Mouse (Mus musculus) embryonic fibroblast, embryonic 13.5 days (primary cell): Measurements from ENCODE around the gene Cwc15.
"Not testable (repeated sequence)": the region's sequence is repeated elsewhere in the genome, so short reads cannot be mapped to it uniquely, and the experiment has no call there.

Experiments used
- CTCF ChIP-seq: IDR thresholded peaks from 2 replicates; pipeline ENCODE4 v1.5.1; 2011; ENCODE audit warnings: mild to moderate bottlenecking, control low read depth, low read length, moderate library complexity, borderline replicate concordance; ENCODE audit not compliant: insufficient read depth
- POLR2A ChIP-seq: IDR thresholded peaks from 2 replicates; pipeline ENCODE4 v1.6.1; 2011; ENCODE audit warnings: low read depth, mild to moderate bottlenecking, control low read depth, low read length, moderate library complexity

GRCm38 (mm10) chr9:14451120-14451519 lies 49.3 kb upstream of the Cwc15 start:
- TF ChIP-seq POLR2A, CTCF: not testable (repeated sequence)
